Mouse (Mus musculus): ENCODE results near the gene Slit3.
A peak's percentile ranks its signal among the peaks of the same experiment; 100 is the strongest.

Slit3 gene

DNA sequence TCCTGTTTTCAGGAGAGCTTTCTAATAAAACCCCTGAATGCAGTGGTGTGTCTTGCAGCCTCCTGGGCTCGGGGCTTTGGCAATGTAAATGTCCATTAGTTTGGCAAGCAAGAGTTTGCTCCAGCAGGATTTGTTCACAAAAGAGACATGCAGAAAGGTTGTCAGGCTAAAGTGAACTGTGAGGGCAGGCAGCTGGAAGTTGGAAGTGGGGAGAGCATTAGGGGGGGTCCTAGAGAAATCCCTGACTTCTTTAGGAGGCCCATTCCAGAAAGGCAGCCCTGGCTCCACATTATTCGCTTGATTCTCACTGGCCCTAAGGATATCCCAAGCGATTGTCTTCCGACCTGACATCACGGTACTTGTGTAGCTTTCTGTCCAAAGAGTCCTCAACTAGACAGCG, 285.5 kb downstream of the Slit3 start:
- peak; percentile 7 for DNase-seq (ENCODE audit: low spot score)

DNA sequence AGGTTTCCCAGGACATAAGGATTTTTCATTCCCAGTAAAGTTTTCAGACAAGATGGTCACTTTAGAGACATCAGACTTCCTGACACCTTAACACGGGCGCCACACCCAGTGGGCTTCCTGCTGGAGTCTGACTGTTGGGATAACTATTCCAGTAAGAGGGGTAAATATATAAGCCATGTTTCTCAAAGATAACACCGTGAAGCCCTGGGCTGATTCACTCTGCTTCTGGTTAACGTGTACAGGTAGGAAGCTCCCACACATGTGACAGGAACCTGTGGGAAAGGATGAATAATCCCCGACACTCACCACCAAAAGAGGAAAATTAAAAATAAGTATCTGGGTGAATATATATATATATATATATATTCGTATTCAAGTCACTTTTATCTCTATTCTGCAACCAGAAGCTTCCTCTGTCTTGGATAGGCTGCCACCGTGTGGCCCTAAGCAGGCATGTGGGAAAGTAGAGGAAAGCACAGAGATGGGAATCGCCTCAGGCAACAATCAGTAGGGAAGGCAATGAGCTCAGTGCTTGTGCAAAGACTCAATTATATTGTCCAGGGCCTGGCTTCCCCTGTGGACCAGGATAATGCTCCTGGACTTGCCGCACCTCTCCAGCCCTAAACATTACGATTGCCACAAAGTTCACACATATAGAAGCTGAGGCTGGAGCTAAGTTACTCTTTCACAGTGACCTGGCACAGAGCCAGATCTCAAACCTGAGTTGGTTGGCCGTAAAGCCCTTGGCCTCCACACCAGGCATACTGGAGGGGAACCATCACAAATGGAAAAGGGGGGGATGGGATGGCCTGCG, 286.5 kb downstream of the Slit3 start:
- DNase-seq (ENCODE audit: low spot score): peak; percentile 75

DNA sequence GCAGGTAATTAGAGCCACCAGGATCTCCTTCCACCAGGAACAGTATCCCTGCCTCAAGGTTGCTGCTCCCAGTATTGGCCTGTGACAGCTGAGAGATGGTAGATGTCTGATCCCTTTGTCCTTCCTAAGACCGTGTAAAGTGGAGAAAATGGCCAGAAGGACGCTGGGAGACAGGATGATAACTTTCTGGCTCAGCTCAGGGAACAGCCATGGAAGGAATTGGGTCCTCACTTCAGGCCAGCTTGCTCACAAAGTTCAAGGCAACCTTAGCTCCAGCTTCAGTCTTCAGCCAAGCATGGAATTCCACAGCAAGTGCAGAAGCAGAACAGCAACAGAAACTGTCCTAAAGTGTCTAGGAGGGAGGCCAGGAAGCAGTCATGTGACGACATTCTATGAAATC, 289.4 kb downstream of the Slit3 start:
- no peak for DNase-seq (ENCODE audit: low spot score)

DNA sequence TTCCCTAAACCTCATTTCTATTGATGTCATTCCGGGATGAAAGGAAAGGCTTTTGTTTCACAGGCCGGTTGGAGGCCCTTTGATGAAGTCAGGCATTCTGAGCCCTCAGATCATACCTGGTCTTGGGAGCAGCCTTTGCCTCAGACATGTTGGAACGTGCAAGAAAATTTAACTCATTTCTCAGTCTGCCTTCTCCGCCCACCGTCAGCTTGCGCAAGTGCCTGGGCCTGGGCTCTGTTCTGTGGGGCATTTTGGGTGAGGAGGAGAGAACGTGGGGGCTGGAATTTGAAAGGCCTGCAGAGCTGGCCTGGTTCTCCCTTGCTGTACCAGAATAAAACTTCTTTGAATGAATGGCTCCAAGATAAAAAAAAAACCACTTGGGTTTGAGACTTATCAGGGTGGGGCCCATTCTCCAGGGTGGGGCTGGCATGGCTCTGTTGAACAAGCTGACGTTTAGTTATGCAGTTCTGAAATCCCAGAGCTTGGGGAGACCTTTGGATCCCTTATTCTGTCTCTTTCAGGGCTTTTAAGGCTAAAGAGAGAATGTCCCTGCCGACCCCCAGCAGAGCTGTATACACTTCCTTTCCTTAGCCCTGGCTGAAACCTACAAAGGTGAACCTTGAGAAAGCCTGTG, 294.9 kb downstream of the Slit3 start:
- DNase-seq (ENCODE audit: low spot score): peak; percentile 72

DNA sequence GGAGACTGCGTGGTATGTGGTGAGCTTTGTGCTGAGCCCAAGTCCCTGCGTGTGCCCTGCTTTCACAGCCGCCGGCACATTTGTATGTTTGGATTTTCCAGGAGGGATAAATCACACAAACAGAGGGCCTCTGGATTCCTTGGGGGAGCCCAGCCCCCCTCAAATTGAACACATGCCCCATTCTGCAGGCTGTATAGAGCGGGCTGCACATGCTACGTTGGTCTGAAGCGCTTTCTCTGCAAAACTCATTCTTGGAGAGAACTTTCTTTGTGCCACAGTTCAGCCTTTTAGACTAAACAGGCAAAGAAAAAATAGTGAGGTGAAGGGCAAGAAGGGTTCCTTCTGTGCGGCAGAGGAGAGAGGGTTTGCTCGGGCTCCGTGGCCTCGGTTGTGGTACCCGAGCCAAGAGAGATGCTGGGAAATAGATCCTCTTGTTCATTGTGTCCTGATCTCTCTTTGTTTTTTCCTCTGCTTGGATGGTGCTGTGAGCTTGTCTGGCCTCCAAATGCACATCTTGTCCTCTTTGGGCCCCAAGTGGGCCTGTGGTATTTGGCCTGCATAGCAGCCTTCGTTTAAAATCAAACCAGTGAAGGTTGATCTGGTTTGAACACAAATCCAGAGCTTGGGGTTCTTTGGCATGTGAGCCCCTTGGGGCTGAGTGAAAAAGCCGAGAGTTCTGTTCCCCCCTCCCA, 295.5 kb downstream of the Slit3 start:
- no peak for DNase-seq (ENCODE audit: low spot score)

DNA sequence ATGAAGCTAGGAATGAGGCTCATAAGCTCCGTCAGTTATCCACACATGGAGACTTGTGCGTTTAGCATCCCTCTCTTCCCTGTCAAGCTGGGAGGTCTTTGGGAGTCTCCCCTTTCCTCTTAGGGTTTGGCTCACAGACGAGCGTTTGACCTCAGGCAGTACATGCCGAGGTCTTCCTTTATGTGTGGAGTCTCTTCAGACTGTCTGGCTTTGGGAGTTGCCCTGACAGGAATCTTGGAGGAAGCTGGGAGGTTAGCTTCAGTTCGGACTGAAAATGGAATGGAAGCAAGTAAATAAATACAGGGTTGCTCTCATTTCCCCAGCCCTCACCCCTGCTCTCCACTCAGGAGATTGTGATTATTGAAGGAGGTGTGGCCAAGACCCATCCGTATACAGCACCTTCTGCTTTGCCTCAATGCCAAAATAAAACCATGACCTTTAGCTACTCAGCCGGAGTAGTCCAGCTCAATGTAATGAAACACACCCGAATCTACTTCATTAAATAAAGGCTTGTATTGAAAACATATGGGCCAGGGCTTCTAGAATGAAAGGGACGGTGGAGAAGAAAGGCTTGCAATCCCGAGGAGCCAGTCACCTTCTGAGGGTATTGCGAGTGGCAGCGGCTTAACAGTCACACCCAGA, 297.0 kb downstream of the Slit3 start:
- DNase-seq (ENCODE audit: low spot score): no peak

DNA sequence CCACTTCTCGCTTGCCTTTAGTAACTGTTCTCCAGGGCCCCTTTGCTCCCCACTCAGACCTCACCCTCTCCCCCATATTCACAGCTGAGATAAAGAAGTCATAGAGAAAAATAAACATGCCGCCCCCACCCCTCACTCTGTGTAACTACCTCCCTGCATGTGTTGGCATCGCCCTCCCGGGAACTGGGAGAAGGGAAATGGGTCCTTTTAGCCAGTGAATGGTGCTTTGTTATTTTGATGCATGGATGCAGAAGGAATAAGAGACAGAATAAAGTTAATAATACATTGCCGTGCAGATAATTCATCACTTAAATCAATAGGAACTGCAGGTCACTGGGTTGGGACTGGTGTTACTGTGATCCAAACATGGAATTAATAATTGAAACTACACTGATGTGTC, 298.0 kb downstream of the Slit3 start:
- no peak for DNase-seq (ENCODE audit: low spot score)

DNA sequence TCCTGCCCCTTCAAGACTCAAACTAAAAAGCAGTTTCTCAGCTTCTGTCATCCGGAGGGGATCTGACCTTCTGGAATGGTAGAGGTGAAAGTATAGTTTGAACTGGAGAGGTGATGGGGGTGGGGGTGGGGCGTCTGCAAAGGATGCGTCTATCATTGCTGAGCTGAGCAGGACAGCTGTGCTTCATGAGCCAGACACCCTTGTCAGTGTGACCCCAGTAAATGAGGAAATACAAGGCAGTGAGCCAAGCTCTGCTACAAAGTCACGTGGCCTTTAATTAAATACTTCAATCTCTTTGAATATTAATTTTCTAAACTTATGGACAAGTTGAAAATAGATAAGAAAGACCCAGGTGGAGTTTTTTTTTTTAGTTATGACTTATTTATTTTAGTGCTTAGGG, 300.7 kb downstream of the Slit3 start:
- DNase-seq (ENCODE audit: low spot score): no peak

DNA sequence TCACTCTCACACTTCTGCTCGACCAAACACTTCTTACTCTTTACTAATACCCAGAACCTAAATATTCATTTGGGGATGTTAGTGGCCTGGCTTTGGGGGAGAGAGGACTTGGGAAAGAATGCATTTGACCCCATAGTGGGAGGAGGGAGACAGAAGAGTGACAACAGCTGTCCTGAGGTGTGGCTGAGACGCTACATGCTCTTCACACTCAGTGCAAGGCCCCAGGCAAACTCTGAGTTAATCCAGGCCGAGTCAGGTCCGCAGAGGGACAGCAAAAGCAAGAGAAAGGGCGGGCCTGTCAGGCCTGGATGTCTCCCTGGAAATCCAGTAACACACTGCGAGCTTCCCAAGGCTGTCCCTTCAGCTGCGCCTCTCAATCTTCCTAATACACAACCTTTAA, 307.0 kb downstream of the Slit3 start:
- no peak for DNase-seq (ENCODE audit: low spot score)

DNA sequence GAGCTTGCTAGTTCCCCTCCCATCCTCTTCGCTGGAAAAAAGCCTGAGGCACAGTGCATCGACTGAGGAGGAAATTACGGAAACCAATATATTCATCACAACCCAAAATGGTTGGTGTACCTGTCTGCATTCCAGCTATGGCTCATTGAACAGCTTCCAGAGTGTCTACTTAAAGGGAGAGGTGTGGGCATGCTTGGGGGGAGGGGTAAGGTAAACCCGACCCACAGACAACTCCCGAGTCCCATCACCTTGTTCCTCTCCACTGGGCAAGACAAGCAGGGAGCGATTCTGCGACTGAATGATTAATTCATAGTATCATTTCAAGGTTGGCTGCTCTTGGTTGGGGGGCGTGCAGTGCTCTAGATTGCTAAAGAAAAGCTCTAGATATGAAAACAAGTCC, 310.1 kb downstream of the Slit3 start:
- no peak for DNase-seq (ENCODE audit: low spot score)

DNA sequence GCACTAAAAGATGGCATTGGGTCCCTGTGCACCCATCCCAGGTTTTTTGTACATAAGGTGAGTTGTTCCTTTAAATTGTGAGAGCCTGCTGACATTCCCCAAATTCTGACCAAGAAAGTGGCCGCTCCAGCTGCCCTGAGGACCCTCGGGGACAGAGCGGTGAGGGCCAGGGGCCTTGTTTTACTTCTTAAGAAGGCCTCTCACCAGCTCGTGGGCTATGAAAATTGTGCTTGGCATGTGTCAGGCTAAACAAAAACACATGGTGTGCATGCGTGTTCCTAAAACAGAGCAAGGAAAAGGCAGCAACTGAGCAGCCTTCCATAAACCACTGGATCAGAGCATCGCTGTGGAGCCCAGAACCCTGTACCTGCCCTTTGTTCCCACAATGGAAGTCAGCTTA, 316.5 kb downstream of the Slit3 start:
- no peak for DNase-seq (ENCODE audit: low spot score)

DNA sequence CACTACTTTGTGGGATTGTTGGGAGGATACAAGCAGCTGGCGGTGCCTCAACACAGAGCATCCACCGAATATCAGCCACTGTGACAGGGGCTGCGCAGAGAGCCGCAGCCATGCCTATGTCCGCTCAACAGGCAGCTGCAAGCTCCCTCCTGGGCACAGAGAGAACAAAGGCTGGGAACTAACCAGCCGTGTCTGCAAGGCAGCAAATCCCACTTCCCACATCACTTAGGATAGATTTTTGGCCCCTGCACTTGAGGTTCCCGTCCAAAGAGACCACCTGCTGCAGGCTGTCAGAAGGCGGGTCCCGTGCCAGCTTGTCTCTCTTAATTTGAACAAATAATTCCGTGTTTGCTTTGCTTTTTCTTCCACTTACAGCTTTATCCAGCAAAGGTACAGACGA, 319.2 kb downstream of the Slit3 start:
- DNase-seq (ENCODE audit: low spot score): no peak

DNA sequence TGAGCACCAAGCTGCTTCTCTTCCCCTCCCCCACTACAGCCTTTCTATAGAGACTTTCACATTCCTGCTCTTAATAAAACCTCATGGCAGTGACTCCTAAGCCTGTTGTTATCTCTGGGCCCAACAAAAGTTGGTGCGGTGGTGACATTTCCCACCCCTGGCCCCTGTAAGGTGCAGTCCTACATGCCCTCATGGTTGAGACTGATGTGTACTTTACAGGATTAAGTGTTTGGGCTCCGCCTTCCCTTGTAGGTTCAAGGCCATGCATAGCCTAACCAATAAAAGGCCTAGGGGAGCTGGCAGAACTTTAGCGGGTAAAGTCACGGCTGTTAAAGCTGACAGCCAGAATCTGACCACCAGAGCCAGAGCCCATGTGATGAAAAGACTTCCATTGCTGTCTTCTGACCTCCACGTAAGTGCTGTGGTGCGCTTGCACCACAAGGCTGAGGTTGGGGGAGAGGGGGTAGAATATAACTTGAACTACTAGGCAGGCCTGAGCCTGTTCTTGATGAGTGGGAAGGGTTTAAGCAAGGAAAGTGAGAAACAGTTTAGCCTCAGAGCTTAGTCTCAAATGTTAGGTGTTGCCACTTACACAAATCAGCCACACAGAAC, 323.6 kb downstream of the Slit3 start:
- DNase-seq (ENCODE audit: low spot score): no peak

DNA sequence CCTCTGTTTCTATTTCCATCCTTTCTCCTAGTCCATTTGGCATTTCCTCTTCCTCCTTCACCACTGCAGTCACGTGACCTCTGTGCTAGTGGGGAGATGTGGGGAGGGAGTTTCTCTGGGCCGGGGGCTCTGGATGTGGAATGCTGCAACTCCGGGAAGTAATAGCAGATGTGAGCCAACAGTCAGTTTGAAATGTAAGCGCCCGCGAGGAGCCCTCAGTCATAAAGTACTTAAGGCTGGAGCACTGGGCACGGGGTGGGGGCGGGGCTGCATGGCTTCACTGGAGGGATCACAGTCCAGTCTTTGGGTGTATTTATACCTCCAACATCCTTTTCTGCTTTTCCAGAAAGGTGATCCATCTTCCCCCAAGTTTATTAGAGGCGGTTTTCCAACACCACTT, 326.9 kb downstream of the Slit3 start:
- DNase-seq (ENCODE audit: low spot score): no peak

DNA sequence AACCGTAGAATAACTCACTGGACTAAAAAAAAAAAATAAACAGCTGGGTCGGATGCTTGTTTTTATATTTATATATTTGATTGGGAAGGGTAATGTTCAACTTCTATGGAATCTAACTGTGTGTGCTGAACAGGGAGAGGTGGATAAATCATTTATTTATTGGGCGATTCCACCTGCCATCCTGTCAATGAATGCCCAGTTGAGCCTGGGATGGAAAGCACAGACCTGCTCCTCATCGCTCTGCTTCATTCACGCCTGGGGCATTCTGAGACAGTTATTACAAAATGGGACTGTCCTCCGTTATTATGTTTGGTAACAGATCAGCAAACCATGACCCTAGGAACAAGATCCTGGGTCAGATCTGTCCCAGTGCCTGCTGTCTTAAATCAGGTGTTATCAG, 328.2 kb downstream of the Slit3 start:
- DNase-seq (ENCODE audit: low spot score): no peak

DNA sequence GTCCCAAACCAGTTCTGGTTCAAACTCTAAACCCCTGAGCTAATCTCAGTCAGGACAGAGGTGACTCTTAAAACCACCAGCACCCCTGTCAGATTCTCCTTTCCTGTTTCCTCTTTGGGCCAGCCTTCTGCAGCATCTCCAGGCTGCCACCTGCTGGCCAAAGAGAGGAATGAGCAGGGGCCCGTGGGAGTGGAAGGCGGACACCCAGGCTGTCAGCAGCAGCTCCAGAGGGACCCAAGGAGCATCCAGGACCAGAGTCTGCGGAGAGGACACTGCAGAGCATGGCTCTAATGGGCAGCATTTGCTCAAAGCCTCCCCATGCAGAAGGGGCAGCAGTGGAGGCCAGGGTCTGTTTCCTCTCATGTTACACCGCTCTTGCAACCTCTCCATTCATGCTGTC, 330.6 kb downstream of the Slit3 start:
- DNase-seq (ENCODE audit: low spot score): peak; percentile 72

DNA sequence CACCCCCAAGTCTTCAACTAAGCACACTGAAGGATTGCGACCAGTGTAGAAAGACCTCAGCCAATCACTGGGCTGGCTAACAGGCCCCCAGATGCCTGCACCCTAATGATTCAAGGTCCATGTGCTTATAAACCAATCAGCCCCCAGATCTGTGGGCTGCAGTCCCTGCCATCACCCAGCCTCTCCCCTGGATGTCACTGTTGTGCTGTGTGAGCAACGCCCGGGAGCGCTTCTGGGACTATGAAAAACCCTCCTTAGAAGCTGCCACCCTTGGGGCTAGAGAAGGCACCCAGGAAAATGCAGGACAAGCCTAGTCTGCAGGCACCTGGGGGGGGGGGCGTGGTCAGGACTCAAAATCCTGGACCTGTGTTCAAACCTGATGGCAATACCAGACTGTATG, 331.4 kb downstream of the Slit3 start:
- peak; percentile 18 for DNase-seq (ENCODE audit: low spot score)

DNA sequence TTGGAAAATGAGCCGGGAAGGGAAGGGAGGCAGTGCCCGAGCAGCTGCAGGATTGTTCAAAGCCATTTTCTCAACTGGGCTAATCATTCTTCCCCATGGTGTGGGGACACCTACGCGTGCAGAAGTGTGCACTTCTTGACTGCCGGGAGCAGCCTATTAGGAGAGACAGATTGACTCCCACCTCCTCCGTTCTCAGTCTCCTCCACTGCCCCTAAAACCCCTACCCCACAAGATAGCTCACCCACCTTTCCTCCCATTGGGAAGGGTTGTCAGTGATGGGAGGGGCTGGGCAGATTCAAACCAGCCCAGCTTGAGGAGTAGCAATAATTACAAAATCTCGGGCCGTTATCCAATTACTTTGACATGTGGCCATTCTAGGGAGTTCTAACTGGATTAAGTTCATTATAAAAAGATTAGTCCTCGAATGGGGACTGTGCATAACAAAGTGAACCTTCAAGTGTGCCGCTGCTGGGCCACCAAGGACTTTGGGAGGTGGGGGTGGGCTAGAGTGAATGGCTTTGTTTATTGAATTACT, 333.2 kb downstream of the Slit3 start:
- no peak for DNase-seq (ENCODE audit: low spot score)

DNA sequence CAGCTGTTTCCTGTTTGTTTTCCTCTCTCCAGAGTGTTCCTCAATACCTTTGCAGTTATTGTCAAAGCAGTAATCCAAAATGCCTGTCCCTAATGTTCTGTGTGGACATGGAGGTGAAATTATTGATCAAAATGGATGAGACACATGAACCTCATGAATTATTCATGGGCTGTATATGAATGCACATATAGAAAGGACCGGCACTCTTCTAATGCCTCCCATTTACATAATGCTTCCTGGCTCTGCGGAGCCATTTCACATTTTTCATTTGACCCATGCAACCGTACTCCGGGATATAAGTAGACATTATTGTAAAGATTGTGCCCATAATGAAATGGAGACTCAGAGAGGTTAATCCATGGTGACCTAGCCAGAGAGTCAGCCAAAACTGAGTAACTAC, 333.8 kb downstream of the Slit3 start:
- DNase-seq (ENCODE audit: low spot score): no peak

DNA sequence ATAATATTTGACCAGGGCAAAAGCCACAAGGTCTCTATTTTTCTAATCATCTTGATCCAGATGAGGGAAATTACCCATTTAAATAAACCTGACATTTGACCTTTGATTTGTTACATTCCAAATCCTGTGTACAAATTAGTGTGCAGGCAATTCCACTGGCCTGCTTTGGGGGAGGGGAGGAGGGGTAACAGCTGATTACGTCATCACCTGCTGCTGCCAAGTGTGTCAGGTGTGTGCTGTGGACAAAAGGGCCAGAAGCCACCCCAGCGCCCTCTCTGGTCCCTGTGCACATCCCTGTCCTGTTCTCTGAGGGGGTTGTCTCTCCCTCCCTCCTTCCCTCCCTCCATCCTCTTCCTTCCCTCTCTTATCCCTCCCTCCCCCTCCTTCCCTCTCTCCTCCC, 337.0 kb downstream of the Slit3 start:
- DNase-seq (ENCODE audit: low spot score): no peak

DNA sequence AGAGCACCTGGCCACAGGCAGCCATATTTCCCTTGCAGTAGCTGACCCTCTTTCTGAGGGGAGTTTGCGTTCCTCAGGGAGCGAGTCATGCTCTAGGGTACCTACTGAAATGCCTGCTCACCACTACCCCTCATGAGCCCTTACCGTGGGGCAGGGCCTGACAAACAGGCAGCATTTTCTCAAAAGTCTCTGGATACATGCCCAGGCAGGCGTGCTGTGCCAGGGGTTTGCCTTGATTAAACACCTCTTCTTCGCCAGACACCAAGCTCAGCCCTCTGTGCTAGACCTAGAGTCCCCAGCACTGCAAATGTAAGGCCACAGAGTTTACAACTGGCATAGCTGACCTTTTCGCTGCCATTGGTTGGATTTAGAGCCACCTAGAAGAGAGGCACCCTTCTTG, 345.7 kb downstream of the Slit3 start:
- peak; percentile 8 for DNase-seq (ENCODE audit: low spot score)

DNA sequence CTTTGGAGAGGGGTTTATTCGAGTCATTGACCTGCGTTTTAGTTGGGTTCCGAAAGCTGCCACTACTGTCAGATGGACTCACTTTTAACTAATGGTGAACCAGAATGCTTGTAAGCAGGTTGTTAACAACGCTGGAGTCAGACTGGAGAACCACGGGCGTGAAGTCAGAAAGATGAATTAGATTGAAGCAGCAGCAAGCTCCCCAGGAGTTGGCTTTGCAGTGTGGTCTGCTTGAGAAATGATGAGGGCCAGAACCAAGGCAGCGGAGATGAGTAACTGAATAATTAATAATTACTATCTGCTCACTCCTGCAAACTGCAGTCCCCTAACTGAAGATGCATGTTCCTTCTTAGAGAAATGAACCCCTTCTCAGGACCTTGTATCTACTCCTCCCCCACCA, 347.8 kb downstream of the Slit3 start:
- DNase-seq (ENCODE audit: low spot score): no peak
